33 mouse cellular contexts compared by ENCODE assay signal in the genomic region with DNA sequence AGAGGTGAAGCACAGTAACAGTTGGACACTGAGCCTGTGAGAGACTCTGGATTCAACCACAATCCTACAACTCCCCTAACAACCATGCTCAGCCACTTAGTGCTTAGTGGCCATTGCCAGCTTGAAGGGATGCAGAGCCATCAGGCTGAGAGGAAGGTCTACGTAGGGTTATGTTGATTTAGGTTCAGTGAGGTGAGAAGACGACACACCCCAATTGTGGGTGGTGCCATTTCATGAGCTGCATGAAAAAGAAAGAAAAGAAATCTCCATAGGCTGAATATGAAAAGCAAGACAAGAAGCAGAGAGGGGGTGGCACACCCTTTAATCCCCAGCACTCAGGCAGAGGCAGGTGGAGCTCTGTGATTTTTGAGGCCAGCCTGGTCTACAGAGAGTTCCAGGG. TPM values are rescaled to one million over a fixed set of nuclear protein-coding genes. Genes with fewer than 3 reads are reported as not detected.
DNase-seq lines count a peak whose midpoint lies in the region; ATAC-seq and TF ChIP-seq lines count a peak whose summit lies in the region.
"Had no signal": no experiment of that assay in that cellular context is flagged by ENCODE, and none has a peak within 500 bp of the region (broad histone marks: within the 10 kb centered on the region; RNA-seq: fewer than 3 reads in every experiment).

No protein-coding gene starts in this region.

- in situ Hi-C loops in ES-E14 (cut with MboI; ENCODE audit: low sequenced_read_pairs in 2 of 2, unreplicated experiment in 2 of 2), result no loop called here

- no peaks in the 10 kb centered on the region for H3K9me3 ChIP-seq in midbrain, embryonic 11.5 days (ENCODE audit: control insufficient read depth, low read length)
- H3K9me3 ChIP-seq in midbrain, embryonic 10.5 days (replicated peaks), result no peaks in the 10 kb centered on the region
- H3K9me3 ChIP-seq in ES-E14 (ENCODE audit: control insufficient read depth, insufficient read depth, low read depth, low read length), result no peaks in the 10 kb centered on the region
- H3K9me3 ChIP-seq: embryonic facial prominence, embryonic 10.5 days; embryonic facial prominence, embryonic 13.5 days; forebrain, embryonic 12.5 days; forebrain, embryonic 15.5 days; hindbrain, embryonic 12.5 days; hindbrain, embryonic 15.5 days; intestine, embryonic 15.5 days had no signal

- H3K27ac ChIP-seq in midbrain, embryonic 11.5 days (ENCODE audit: low read depth, low read length), result no peak overlapping the region
- no peak overlapping the region for H3K27ac ChIP-seq in midbrain, embryonic 10.5 days (replicated peaks)
- H3K27ac ChIP-seq in ES-E14 (ENCODE audit: insufficient read depth, low read depth, low read length, poor library complexity, severe bottlenecking), result no peak overlapping the region; the same call in 1 of the 2 replicates
- H3K27ac ChIP-seq: embryonic facial prominence, embryonic 10.5 days; embryonic facial prominence, embryonic 13.5 days; forebrain, embryonic 12.5 days; forebrain, embryonic 15.5 days; hindbrain, embryonic 12.5 days; hindbrain, embryonic 15.5 days; intestine, embryonic 15.5 days had no signal

- H3K4me3 ChIP-seq in midbrain, embryonic 11.5 days (ENCODE audit: low read depth, low read length), result no peak overlapping the region
- H3K4me3 ChIP-seq in midbrain, embryonic 10.5 days, result no peak overlapping the region
- no peak overlapping the region for H3K4me3 ChIP-seq in ES-E14 (ENCODE audit: insufficient read depth in 1 of 2, low read depth in 1 of 2, low read length in 2 of 2, poor library complexity in 1 of 2, severe bottlenecking in 1 of 2)
- H3K4me3 ChIP-seq: embryonic facial prominence, embryonic 10.5 days; embryonic facial prominence, embryonic 13.5 days; erythroblast, embryonic 14.5 days; forebrain, embryonic 12.5 days; forebrain, embryonic 15.5 days; hindbrain, embryonic 12.5 days; hindbrain, embryonic 15.5 days; intestine, embryonic 15.5 days had no signal

- DNase-seq in midbrain, embryonic 11.5 days (ENCODE audit: low spot score, missing footprints), result peak; percentile 23
- no peak for DNase-seq in midbrain, embryonic 10.5 days (ENCODE audit: low spot score)
- DNase-seq in ES-E14 (ENCODE audit: low read depth, low spot score), result no peak
- peak; percentile 29 for DNase-seq in induced T-regulatory cell, adult 2 months (ENCODE audit: low read depth)
- no peak for DNase-seq in ovary, postnatal 10 days (ENCODE audit: low spot score)
- no peak for DNase-seq in layer of hippocampus, postnatal 36 days
- no peak for DNase-seq in right cerebral cortex, adult 18-20 months
- DNase-seq: adrenal gland, postnatal 36 days; cerebellum, adult 2 months; cerebellum, adult 9-11 months; cerebellum, postnatal 25 days; gastrocnemius, postnatal 10 days; gastrocnemius, postnatal 36 days had no signal

- no peaks in the 10 kb centered on the region for H3K36me3 ChIP-seq in midbrain, embryonic 11.5 days (ENCODE audit: control insufficient read depth, insufficient read depth, low read length)
- no peaks in the 10 kb centered on the region for H3K36me3 ChIP-seq in midbrain, embryonic 10.5 days
- no peaks in the 10 kb centered on the region for H3K36me3 ChIP-seq in ES-E14 (ENCODE audit: control insufficient read depth, insufficient read depth, low read length, poor library complexity, severe bottlenecking)
- H3K36me3 ChIP-seq: embryonic facial prominence, embryonic 10.5 days; embryonic facial prominence, embryonic 13.5 days; forebrain, embryonic 12.5 days; forebrain, embryonic 15.5 days; hindbrain, embryonic 12.5 days; hindbrain, embryonic 15.5 days; intestine, embryonic 15.5 days had no signal

- no peak for ATAC-seq in midbrain, embryonic 11.5 days (ENCODE audit: low FRiP score)
- no peak for ATAC-seq in granulocyte monocyte progenitor cell, adult 5-6 weeks (replicated peaks; ENCODE audit: poor library complexity, severe bottlenecking)
- ATAC-seq: forebrain, embryonic 15.5 days; intestine, embryonic 15.5 days had no signal

- H3K9ac ChIP-seq in midbrain, embryonic 11.5 days (ENCODE audit: low read length), result no peak overlapping the region
- H3K9ac ChIP-seq in ES-E14 (ENCODE audit: insufficient read depth, low read depth, low read length, poor library complexity, severe bottlenecking), result peak overlapping the region; percentile 19; the same call in 1 of the 2 replicates
- H3K9ac ChIP-seq: embryonic facial prominence, embryonic 13.5 days; forebrain, embryonic 12.5 days; forebrain, embryonic 15.5 days; hindbrain, embryonic 12.5 days; hindbrain, embryonic 15.5 days; intestine, embryonic 15.5 days had no signal

- no peaks in the 10 kb centered on the region for H3K4me1 ChIP-seq in midbrain, embryonic 11.5 days (ENCODE audit: control insufficient read depth, insufficient read depth, low read length)
- peaks cover 16% of the 10 kb centered on the region for H3K4me1 ChIP-seq in midbrain, embryonic 10.5 days
- H3K4me1 ChIP-seq in ES-E14 (ENCODE audit: control insufficient read depth in 2 of 2, insufficient read depth in 2 of 2, low read length in 2 of 2, poor library complexity in 1 of 2), result peaks cover 19 to 26% of the 10 kb centered on the region in 2 experiments
- H3K4me1 ChIP-seq: forebrain, embryonic 12.5 days; forebrain, embryonic 15.5 days; hindbrain, embryonic 12.5 days; hindbrain, embryonic 15.5 days had no signal

- H3K4me2 ChIP-seq in midbrain, embryonic 11.5 days, result no peak overlapping the region
- H3K4me2 ChIP-seq: embryonic facial prominence, embryonic 13.5 days; forebrain, embryonic 12.5 days; forebrain, embryonic 15.5 days; heart, embryonic 11.5 days; hindbrain, embryonic 12.5 days; hindbrain, embryonic 15.5 days; intestine, embryonic 15.5 days had no signal

- WGBS in midbrain, embryonic 11.5 days, result 62% methylated on average over 2 of the region's 2 CpGs
- 69% methylated on average over 2 of the region's 2 CpGs for WGBS in midbrain, embryonic 10.5 days

- no peaks in the 10 kb centered on the region for H3K27me3 ChIP-seq in midbrain, embryonic 11.5 days (ENCODE audit: control insufficient read depth, insufficient read depth, low read length)
- H3K27me3 ChIP-seq in midbrain, embryonic 10.5 days (ENCODE audit: low read depth, poor library complexity, severe bottlenecking), result no peaks in the 10 kb centered on the region
- H3K27me3 ChIP-seq: CH12.LX; embryonic facial prominence, embryonic 13.5 days; forebrain, embryonic 12.5 days; forebrain, embryonic 15.5 days; hindbrain, embryonic 12.5 days; hindbrain, embryonic 15.5 days; intestine, embryonic 15.5 days had no signal

TF ChIP-seq in ES-E14, 5 proteins besides CTCF, POLR2A, EP300 and RAD21:
- TF ChIP-seq ZC3H11A (IDR thresholded peaks at IDR 0.05; ENCODE audit: borderline replicate concordance, low read depth, low read length) (no peak), ZNF384 (IDR thresholded peaks at IDR 0.05; ENCODE audit: low read depth, low read length) (no peak), HCFC1 (IDR thresholded peaks at IDR 0.05; ENCODE audit: borderline replicate concordance, insufficient read depth, low read length) (no peak), CHD2 (IDR thresholded peaks at IDR 0.05; ENCODE audit: low read depth, low read length) (no peak), MAFK (IDR thresholded peaks at IDR 0.05; ENCODE audit: insufficient read depth, low read depth, low read length) (no peak)

RNA-seq across cellular contexts. Expression of a gene that starts 9.4 kb away (rescaled TPM):
- polyA plus RNA-seq in midbrain, embryonic 11.5 days (2014; fragmentation: Nextera tagmentation; extraction: Ambion mirVana), result 11.6 and 14.2 TPM in 2 replicates
- 16.1 and 16.9 TPM in 2 replicates for polyA plus RNA-seq in midbrain, embryonic 10.5 days (2016; fragmentation: Nextera tagmentation; extraction: Ambion mirVana)
- 33.1 and 40.6 TPM in 2 replicates for total RNA-seq in ES-E14 (2012; rRNA removed)
- 10 to 100 TPM; 64.3 to 64.8 TPM for total RNA-seq in layer of hippocampus, postnatal 36 days (2021)
- total RNA-seq in granulocyte monocyte progenitor cell, adult 5-6 weeks (2014; fragmentation: Nextera tagmentation), result 19.1 and 26.0 TPM in 2 replicates
- 13.0 and 16.4 TPM in 2 replicates for total RNA-seq in granulocyte monocyte progenitor cell, adult 5-6 weeks (2017)

RNA-seq across cellular contexts. Expression of a gene that starts 29.3 kb away (rescaled TPM):
- polyA plus RNA-seq in midbrain, embryonic 11.5 days (2014; fragmentation: Nextera tagmentation; extraction: Ambion mirVana), result 40.8 and 41.4 TPM in 2 replicates
- 38.4 and 44.6 TPM in 2 replicates for polyA plus RNA-seq in midbrain, embryonic 10.5 days (2016; fragmentation: Nextera tagmentation; extraction: Ambion mirVana)
- total RNA-seq in ES-E14 (2012; rRNA removed), result 4.0 and 8.8 TPM in 2 replicates
- 10 to 100 TPM; 26.1 to 26.5 TPM for total RNA-seq in layer of hippocampus, postnatal 36 days (2021)
- total RNA-seq in granulocyte monocyte progenitor cell, adult 5-6 weeks (2014; fragmentation: Nextera tagmentation), result 11.0 and 11.1 TPM in 2 replicates
- total RNA-seq in granulocyte monocyte progenitor cell, adult 5-6 weeks (2017), result 9.3 and 15.6 TPM in 2 replicates
- polyA plus RNA-seq: erythroblast, embryonic 14.5 days had no signal

RNA-seq across cellular contexts. Expression of a gene that starts 29.4 kb away (rescaled TPM):
- polyA plus RNA-seq in midbrain, embryonic 11.5 days (2014; fragmentation: Nextera tagmentation; extraction: Ambion mirVana), result 12.2 and 12.3 TPM in 2 replicates
- polyA plus RNA-seq in midbrain, embryonic 10.5 days (2016; fragmentation: Nextera tagmentation; extraction: Ambion mirVana), result 13.2 and 14.0 TPM in 2 replicates
- total RNA-seq in ES-E14 (2012; rRNA removed), result 2.9 and 4.0 TPM in 2 replicates
- total RNA-seq in layer of hippocampus, postnatal 36 days (2021), result 1 to 10 TPM; 5.0 to 6.0 TPM
- total RNA-seq in granulocyte monocyte progenitor cell, adult 5-6 weeks (2014; fragmentation: Nextera tagmentation), result 6.5 and 8.7 TPM in 2 replicates
- total RNA-seq in granulocyte monocyte progenitor cell, adult 5-6 weeks (2017), result 8.0 and 9.3 TPM in 2 replicates

RNA-seq across cellular contexts. Expression of a gene that starts 43.4 kb away (rescaled TPM):
- not detected in 2 replicates for polyA plus RNA-seq in midbrain, embryonic 11.5 days (2014; fragmentation: Nextera tagmentation; extraction: Ambion mirVana)
- not detected in 2 replicates for polyA plus RNA-seq in midbrain, embryonic 10.5 days (2016; fragmentation: Nextera tagmentation; extraction: Ambion mirVana)
- total RNA-seq in ES-E14 (2012; rRNA removed), result not detected in 2 replicates
- not detected for total RNA-seq in layer of hippocampus, postnatal 36 days (2021)
- not detected in 2 replicates for total RNA-seq in granulocyte monocyte progenitor cell, adult 5-6 weeks (2014; fragmentation: Nextera tagmentation)
- total RNA-seq in granulocyte monocyte progenitor cell, adult 5-6 weeks (2017), result not detected in 2 replicates
- total RNA-seq: adrenal gland, adult 18-20 months; adrenal gland, postnatal 10 days; adrenal gland, postnatal 36 days; CH12.LX; common myeloid progenitor, adult 5-6 weeks; gastrocnemius, postnatal 10 days; gastrocnemius, postnatal 36 days; heart, adult 8-10 months; heart, postnatal 25 days; hematopoietic stem cell, adult 5-6 weeks; MEL had no signal
- polyA plus RNA-seq: cerebellum, adult 2 months; embryonic facial prominence, embryonic 10.5 days; embryonic facial prominence, embryonic 13.5 days; erythroblast, embryonic 14.5 days; forebrain, embryonic 12.5 days; forebrain, embryonic 15.5 days; heart, embryonic 11.5 days; heart, embryonic 14.5 days; heart, postnatal 0 days; hindbrain, embryonic 12.5 days; hindbrain, embryonic 15.5 days; intestine, embryonic 15.5 days had no signal

RNA-seq across cellular contexts. Expression of a gene that starts 43.5 kb away (rescaled TPM):
- polyA plus RNA-seq in midbrain, embryonic 11.5 days (2014; fragmentation: Nextera tagmentation; extraction: Ambion mirVana), result 47.7 and 52.6 TPM in 2 replicates
- polyA plus RNA-seq in midbrain, embryonic 10.5 days (2016; fragmentation: Nextera tagmentation; extraction: Ambion mirVana), result 50.3 and 52.7 TPM in 2 replicates
- 31.8 and 34.2 TPM in 2 replicates for total RNA-seq in ES-E14 (2012; rRNA removed)
- total RNA-seq in layer of hippocampus, postnatal 36 days (2021), result 10 to 100 TPM; 13.2 to 14.4 TPM
- total RNA-seq in granulocyte monocyte progenitor cell, adult 5-6 weeks (2014; fragmentation: Nextera tagmentation), result 16.5 and 19.2 TPM in 2 replicates
- total RNA-seq in granulocyte monocyte progenitor cell, adult 5-6 weeks (2017), result 12.9 and 22.2 TPM in 2 replicates

Comparison
In these comparisons a context has a peak if more than half of its experiments do, and no peak if none do; other contexts are left out.
1. DNase-seq: peak in midbrain, embryonic 11.5 days (single experiment) and induced T-regulatory cell, adult 2 months (single experiment); none in midbrain, embryonic 10.5 days (single experiment), ES-E14 (single experiment), ovary, postnatal 10 days (single experiment), layer of hippocampus, postnatal 36 days (0 of 2) and right cerebral cortex, adult 18-20 months (single experiment).